Mouse (Mus musculus): Measurements from ENCODE around the gene Kif14. TPM values are rescaled to one million over a fixed set of nuclear protein-coding genes. Genes with fewer than 3 reads are reported as not detected.

Kif14 gene
- total and polyA plus RNA-seq, 3 experiments = 5.5 to 12.0 (median 7.8) TPM

- Histone ChIP-seq H3K36me3 (replicated peaks in 1 of 2; ENCODE audit: control insufficient read depth in 1 of 2, insufficient read depth in 1 of 2, low read length in 1 of 2) (no peaks in the 10 kb centered on the region), H3K4me1 (ENCODE audit: control insufficient read depth in 1 of 2, insufficient read depth in 2 of 2) (peaks cover 2 to 5% of the 10 kb centered on the region in 2 experiments; a peak in 2 of 4 replicates), H3K79me2 (replicated peaks; ENCODE audit: control insufficient read depth, extremely low read depth, insufficient read depth, poor library complexity, severe bottlenecking) (no peaks in the 10 kb centered on the region), H3K9ac (ENCODE audit: insufficient read depth, low read depth) (no peak overlapping the region), H3K27me3 (replicated peaks) (no peaks in the 10 kb centered on the region), H3K4me2 (ENCODE audit: insufficient read depth, low read depth, poor library complexity, severe bottlenecking) (no peak overlapping the region), H3K4me3 (replicated peaks in 1 of 3; ENCODE audit: low read depth in 2 of 3, low read length in 2 of 3, poor library complexity in 1 of 3) (no peak overlapping the region), H3K9me3 (replicated peaks; ENCODE audit: low read length) (peaks cover 3% of the 10 kb centered on the region), H3K27ac (ENCODE audit: insufficient read depth, low read depth) (no peak overlapping the region)
- dilution Hi-C loops (cut with MboI; ENCODE audit: extremely low pct_ligation_motif_present, extremely low pct_unique_long_range_greater_than_20kb, low sequenced_read_pairs) = no loop called here
- in situ Hi-C loops (cut with MboI; ENCODE audit: low pct_ligation_motif_present, low pct_unique_long_range_greater_than_20kb, low sequenced_read_pairs) = loop anchor here (25.0 kb wide), 2 partner anchors 565 to 665 kb away; no protein-coding TSS in a partner anchor
- TF ChIP-seq NRF1 (IDR thresholded peaks at IDR 0.05; ENCODE audit: low read depth, low read length) = no peak
- TF ChIP-seq E2F4 (IDR thresholded peaks at IDR 0.05; ENCODE audit: insufficient replicate concordance, low read depth, low read length) = no peak
- no peak for TF ChIP-seq RCOR1 (conservative IDR thresholded peaks at IDR 0.05; ENCODE audit: low read depth, low read length)
- no peak for TF ChIP-seq GABPA (IDR thresholded peaks at IDR 0.05; ENCODE audit: insufficient replicate concordance, low read depth, low read length)
- TF ChIP-seq RAD21 (IDR thresholded peaks at IDR 0.05; ENCODE audit: low read depth, low read length) = no peak
- no peak for TF ChIP-seq ELF1 (IDR thresholded peaks at IDR 0.05; ENCODE audit: low read depth, low read length)
- no peak for TF ChIP-seq ETS1 (conservative IDR thresholded peaks at IDR 0.05; ENCODE audit: low read depth, low read length)
- no peak for TF ChIP-seq CTCF (conservative IDR thresholded peaks at IDR 0.05 in 1 of 2, IDR thresholded peaks at IDR 0.05 in 1 of 2; ENCODE audit: low read depth in 2 of 2, low read length in 2 of 2)
- no peak for TF ChIP-seq EP300 (IDR thresholded peaks at IDR 0.05; ENCODE audit: low read length)
- no peak for TF ChIP-seq MXI1 (IDR thresholded peaks at IDR 0.05; ENCODE audit: low read depth, low read length)
- no peak for TF ChIP-seq KAT2A (IDR thresholded peaks at IDR 0.05; ENCODE audit: insufficient replicate concordance, low read length)
- no peak for TF ChIP-seq CHD2 (IDR thresholded peaks at IDR 0.05; ENCODE audit: low read length)
- no peak for TF ChIP-seq UBTF (IDR thresholded peaks at IDR 0.05; ENCODE audit: low read depth, low read length)
- no peak for TF ChIP-seq SIN3A (IDR thresholded peaks at IDR 0.05; ENCODE audit: low read length)
- TF ChIP-seq JUN (IDR thresholded peaks at IDR 0.05; ENCODE audit: insufficient read depth, low read depth, low read length) = no peak
- DNase-seq (ENCODE audit: extremely low read depth) = no peak
Measured at GRCm38 (mm10) chr1:136547068-136547467, 80.9 kb downstream of the Kif14 start.

GRCm38 (mm10) chr1:136550285-136550684, 84.1 kb downstream of the Kif14 start:
- in situ Hi-C loops (cut with MboI; ENCODE audit: low pct_ligation_motif_present, low pct_unique_long_range_greater_than_20kb, low sequenced_read_pairs) (loop anchor here (5.0 kb wide), 1 partner anchor 192 kb away; no protein-coding TSS in a partner anchor), dilution Hi-C loops (cut with MboI; ENCODE audit: extremely low pct_ligation_motif_present, extremely low pct_unique_long_range_greater_than_20kb, low sequenced_read_pairs) (loop anchor here (25.0 kb wide), 1 partner anchor 187 kb away; no protein-coding TSS in a partner anchor)
- TF ChIP-seq MAFK (IDR thresholded peaks at IDR 0.05; ENCODE audit: insufficient replicate concordance, low read length) (no peak), TCF12 (IDR thresholded peaks at IDR 0.05; ENCODE audit: low read depth, low read length) (no peak), CHD2 (IDR thresholded peaks at IDR 0.05; ENCODE audit: low read length) (no peak), KAT2A (IDR thresholded peaks at IDR 0.05; ENCODE audit: insufficient replicate concordance, low read length) (no peak), CTCF (conservative IDR thresholded peaks at IDR 0.05 in 1 of 2, IDR thresholded peaks at IDR 0.05 in 1 of 2; ENCODE audit: low read depth in 2 of 2, low read length in 2 of 2) (no peak), ZNF384 (IDR thresholded peaks at IDR 0.05; ENCODE audit: low read depth, low read length) (no peak), MYC (IDR thresholded peaks at IDR 0.05; ENCODE audit: low read depth, low read length) (no peak), ZKSCAN1 (IDR thresholded peaks at IDR 0.05; ENCODE audit: borderline replicate concordance, low read depth, low read length) (no peak), MAZ (IDR thresholded peaks at IDR 0.05; ENCODE audit: low read depth, low read length) (no peak), CHD1 (IDR thresholded peaks at IDR 0.05; ENCODE audit: low read depth, low read length) (no peak), HCFC1 (IDR thresholded peaks at IDR 0.05; ENCODE audit: low read depth, low read length) (no peak), USF2 (conservative IDR thresholded peaks at IDR 0.05; ENCODE audit: low read depth, low read length) (no peak), SMC3 (IDR thresholded peaks at IDR 0.05; ENCODE audit: low read depth, low read length) (no peak)
- Histone ChIP-seq H3K36me3 (replicated peaks in 1 of 2; ENCODE audit: control insufficient read depth in 1 of 2, insufficient read depth in 1 of 2, low read length in 1 of 2) (no peaks in the 10 kb centered on the region), H3K27ac (ENCODE audit: insufficient read depth, low read depth) (no peak overlapping the region), H3K9me3 (replicated peaks; ENCODE audit: low read length) (peaks cover 3% of the 10 kb centered on the region), H3K4me1 (ENCODE audit: control insufficient read depth in 1 of 2, insufficient read depth in 2 of 2) (peaks cover 2 to 5% of the 10 kb centered on the region in 2 experiments; a peak in 2 of 4 replicates), H3K79me2 (replicated peaks; ENCODE audit: control insufficient read depth, extremely low read depth, insufficient read depth, poor library complexity, severe bottlenecking) (no peaks in the 10 kb centered on the region), H3K9ac (ENCODE audit: insufficient read depth, low read depth) (no peak overlapping the region), H3K4me2 (ENCODE audit: insufficient read depth, low read depth, poor library complexity, severe bottlenecking) (no peak overlapping the region), H3K27me3 (replicated peaks) (no peaks in the 10 kb centered on the region), H3K4me3 (replicated peaks in 1 of 3; ENCODE audit: low read depth in 2 of 3, low read length in 2 of 3, poor library complexity in 1 of 3) (no peak overlapping the region)
- DNase-seq (ENCODE audit: extremely low read depth) = no peak
